7 mouse cellular contexts compared by ENCODE assay signal in the genomic region with DNA sequence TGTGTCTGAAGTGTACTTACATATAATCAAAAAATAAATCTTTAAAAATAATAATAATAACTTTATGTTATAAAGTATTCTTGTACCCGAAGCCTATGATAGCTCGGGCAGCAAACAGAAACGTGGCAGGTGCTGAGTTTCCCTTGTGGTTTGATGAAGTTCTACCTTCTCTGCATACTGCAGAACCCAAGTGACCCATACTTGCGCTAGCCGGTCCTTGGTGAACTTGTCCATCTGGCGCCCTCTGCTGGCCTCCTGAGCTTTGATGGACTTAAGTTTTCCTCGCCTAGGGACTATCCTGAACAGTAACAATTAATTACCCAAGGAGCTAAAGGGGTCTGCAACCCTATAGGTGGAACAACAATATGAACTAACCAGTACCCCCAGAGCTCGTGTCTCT.
DNase-seq lines count a peak whose midpoint lies in the region.

No protein-coding gene starts in this region.

- DNase-seq in 3134 (ENCODE audit: extremely low read depth, insufficient read length, low spot score): peak; percentile 11
- peak; percentile 61 for DNase-seq in 3T3-L1 (ENCODE audit: low read depth, low spot score)
- peak; percentile 89 for DNase-seq in brain, adult 2 months (ENCODE audit: low read depth, low spot score)
- peak; percentile 54 for DNase-seq in frontal cortex, postnatal 25 days (ENCODE audit: low spot score in 2 of 2)
- DNase-seq in kidney, postnatal 14 days: peak; percentile 80
- DNase-seq in lung, postnatal 25 days (ENCODE audit: low spot score): peak; percentile 76
- DNase-seq in testis, postnatal 14 days (ENCODE audit: low spot score): peak; percentile 39

Comparison
In these comparisons a context has a peak if more than half of its experiments do, and no peak if none do; other contexts are left out.
1. Peak in every context shown above with its lines: DNase-seq.
2. DNase-seq: peak in every context shown above with its lines; median percentile 89 in brain, adult 2 months; 80 in kidney, postnatal 14 days; 76 in lung, postnatal 25 days; 61 in 3T3-L1; 54 in frontal cortex, postnatal 25 days; 39 in testis, postnatal 14 days; 11 in 3134.